Mouse (Mus musculus) liver, adult 2 months (tissue): ENCODE data around the gene Camk2d.

Experiments used
- CTCF ChIP-seq: fragments of 200-500 bp; IDR thresholded peaks from 2 replicates; pipeline ENCODE4 v1.5.1; 2011; ENCODE audit warnings: low read depth, low read length, control low read depth
- POLR2A ChIP-seq: fragments of 200-500 bp; IDR thresholded peaks from 2 replicates; pipeline ENCODE4 v1.6.1; 2011; ENCODE audit warnings: low read length, control low read depth; ENCODE audit not compliant: insufficient read depth; ENCODE audit errors: extremely low read depth

DNA sequence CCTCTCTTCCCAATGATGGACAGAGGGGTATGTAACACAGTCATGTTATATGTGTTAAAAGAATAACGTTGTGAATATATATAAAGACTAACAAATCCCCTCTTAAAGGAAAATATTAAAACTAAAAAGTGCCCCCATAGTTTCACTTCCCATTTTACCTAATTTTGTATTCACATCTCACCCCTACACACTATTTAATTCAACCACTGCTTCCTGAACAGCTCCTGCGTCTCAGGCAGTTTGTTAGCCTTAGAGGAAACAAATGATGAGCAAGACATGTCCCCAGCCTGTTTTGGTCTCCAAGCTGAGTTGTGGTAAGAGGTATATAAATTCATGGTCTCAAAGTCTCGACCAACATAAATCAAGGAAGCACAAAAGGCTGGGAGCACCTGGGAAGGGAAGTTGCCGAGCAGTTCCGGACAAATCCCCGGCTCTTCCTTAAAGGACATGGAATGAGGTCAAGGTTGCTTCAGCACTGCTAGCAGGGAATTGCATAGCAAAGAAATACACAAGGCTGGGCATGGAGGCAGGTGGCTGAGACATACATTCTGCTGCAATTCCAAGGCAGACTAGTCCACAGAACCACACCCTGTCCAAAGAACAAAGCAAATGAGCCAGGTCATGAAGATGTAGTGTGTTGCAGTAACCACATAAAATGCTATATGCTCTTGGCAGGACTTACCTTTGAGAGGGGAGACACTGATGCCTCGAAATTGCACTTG lies 155.4 kb downstream of the Camk2d start:
- TF ChIP-seq POLR2A (no peak), CTCF (no peak)
